Mouse (Mus musculus): ENCODE measurements around the gene Serp2.

Gene Serp2

DNA sequence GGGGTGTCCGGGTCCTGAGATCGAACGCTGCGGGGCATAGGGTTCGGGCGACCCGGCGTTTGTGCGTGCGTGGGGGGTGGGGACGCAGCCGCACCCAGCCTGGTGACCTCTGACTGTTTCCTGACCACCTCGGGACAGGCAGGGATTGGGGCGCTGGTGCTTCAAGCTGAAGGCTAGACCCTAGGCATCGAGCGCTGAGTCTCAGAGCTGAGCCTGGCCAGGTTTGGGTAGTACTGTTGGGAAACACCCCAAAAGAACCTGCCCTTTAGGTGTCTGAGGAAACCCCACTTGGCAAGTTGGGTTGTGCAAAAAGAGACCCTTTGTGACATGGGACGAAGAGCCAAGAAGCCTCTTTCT is at the start of gene Serp2:
Gene Serp2, minus strand, starts transcription at position 38 of the 357 bp plus-strand sequence.
- DNase-seq (ENCODE audit: low read depth, low spot score): no peak

DNA sequence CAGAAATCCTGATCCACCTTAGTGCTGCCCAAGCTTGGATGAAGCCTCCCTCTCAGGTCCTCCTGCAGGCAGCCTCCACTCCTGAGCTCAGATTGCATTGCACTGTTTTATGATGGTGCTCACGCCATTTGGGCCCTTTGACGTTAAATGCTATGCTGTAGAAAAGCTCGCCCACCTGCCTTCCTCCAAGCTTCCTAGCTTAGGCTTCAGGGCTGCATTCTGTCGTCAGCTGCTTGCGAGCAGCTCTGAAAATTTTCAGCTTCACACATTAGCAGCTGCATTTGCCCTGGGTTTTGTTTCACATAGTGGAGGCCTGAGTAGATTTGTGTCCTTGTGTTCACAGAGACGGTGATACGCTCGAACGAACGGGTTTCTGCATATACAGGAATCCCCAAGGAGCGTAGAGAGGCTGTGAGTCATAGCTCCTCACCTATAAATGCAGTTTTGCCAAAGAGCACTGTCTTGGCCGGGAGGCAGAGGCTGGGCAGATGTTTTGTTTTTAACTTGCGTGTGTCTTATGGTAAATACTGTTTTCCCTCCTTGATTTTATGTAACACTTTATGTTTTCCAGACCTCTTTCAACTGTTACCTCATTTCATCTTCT is 49.3 kb upstream of the Serp2 start:
- no peak for DNase-seq (ENCODE audit: low read depth, low spot score)

DNA sequence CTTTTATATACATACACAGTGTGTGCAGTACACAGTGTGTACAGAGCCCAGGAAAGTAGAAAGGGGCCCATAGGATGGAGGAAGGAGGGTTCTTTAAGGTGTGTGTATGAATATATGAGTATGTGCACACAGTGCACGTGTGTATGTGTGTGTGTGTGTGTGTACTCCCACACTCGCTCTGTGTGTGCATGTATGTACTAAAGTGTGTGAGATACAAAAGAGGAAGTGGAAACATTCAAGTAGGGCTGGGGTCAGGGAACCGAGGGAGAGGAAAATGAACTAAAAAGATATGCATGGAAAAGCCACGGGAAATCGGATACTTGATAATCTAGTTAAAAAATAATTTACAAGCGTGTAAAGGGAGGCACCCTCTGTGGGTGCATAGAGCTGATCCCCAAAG is 47.3 kb upstream of the Serp2 start:
- DNase-seq (ENCODE audit: low read depth, low spot score): no peak

DNA sequence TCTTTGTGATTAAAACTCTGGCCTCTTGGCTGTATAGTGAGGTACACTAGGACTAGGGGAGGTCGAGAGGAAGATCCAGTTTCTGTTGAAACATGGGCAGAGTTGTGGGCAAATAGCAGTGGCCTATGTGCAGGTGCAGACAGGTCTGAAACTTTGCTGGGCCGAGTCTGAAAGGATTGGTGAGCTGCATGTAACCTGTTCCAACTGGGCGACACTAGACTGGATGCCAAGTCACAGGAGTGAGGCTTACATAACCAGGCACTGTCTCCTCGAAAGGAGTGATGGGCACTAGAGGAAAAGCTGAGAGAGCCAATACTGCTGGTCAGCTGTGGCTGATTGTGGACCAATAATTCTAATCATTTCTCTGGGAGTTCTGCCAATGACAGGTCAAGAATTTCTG is 45.0 kb upstream of the Serp2 start:
- no peak for DNase-seq (ENCODE audit: low read depth, low spot score)

GRCm38 (mm10) chr14:76600391-76600790 is 43.7 kb upstream of the Serp2 start:
- no peak for DNase-seq (ENCODE audit: low read depth, low spot score)

DNA sequence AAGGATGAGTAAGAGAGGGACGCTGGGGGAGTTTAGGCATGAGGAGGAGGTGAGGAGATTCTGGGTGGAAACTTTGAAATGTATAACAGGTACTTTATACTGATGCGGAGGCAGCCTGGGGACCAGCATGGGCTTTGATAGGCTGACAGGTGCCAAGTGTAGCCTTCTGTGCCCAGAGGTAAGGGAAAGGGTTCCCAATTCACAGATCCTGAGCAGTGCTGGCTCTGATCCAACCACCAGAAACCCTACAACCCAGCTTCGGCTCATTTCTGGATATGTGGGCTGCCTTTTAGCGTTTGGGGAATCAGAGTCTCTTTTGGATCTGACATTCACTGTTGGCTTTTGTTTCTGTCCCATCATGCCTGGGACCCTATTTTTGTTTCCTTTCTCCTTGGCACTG is 43.0 kb upstream of the Serp2 start:
- no peak for DNase-seq (ENCODE audit: low read depth, low spot score)

GRCm38 (mm10) chr14:76598518-76599216 is 42.0 kb upstream of the Serp2 start:
- DNase-seq (ENCODE audit: low read depth, low spot score): peak; percentile 11

DNA sequence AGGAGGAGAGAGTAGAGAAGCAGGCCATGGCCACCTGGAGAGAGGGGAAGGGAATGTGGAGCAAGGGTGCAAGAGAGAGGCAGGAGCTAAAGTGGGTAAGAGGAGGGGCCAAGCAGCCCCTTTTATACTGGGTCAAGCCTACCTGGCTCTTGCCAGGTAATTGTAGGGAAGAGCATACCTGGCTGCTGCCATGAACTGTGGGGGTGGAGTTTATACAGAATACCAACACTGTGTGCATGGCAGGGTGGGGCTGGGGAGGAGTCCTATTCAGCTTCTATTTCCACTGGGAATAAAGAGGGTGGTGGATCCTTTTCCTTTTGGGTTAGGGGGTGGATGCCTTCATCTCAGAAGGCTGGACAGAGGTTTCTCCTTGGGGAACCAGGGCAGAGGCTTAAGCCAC is 41.1 kb upstream of the Serp2 start:
- no peak for DNase-seq (ENCODE audit: low read depth, low spot score)

DNA sequence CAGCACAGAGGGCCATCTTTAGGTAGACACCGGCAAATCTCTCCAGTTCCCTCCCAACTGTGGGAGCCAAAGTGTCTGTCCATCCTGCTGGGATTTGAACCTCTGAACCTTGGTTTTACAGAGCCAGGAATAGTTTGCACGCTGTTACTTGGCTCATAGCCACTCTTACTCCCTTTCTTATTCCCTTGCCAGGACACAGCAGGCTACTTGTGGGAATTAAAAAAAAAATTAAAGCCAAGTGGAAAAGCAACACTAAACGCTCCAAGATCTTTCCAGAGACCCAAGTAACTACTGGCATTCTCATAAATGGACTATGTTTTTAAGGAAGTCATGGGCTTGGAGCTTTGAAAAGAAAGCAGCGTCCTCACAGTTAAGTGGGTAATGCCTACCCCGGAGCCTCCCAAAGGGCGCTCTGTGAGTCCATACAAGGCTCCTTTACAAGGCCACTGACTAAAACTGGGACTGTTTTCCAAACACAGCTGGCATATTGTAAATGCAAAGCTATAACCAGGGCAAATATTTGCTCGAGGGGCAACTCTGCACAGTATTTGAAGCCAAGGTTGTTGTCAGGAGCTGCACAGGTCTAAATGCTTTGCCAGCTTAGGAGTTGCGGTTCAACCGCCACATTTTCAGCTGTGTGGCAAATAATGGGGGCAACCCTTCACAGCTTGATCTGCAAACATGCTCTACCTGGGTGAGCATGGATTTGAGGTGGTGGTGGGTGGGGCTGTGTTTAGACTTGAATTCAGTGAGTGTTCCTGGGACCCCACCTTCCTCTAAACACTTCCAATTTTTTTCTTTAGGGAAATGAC is 38.6 kb upstream of the Serp2 start:
- no peak for DNase-seq (ENCODE audit: low read depth, low spot score)

GRCm38 (mm10) chr14:76594351-76594885 is 37.7 kb upstream of the Serp2 start:
- no peak for DNase-seq (ENCODE audit: low read depth, low spot score)

DNA sequence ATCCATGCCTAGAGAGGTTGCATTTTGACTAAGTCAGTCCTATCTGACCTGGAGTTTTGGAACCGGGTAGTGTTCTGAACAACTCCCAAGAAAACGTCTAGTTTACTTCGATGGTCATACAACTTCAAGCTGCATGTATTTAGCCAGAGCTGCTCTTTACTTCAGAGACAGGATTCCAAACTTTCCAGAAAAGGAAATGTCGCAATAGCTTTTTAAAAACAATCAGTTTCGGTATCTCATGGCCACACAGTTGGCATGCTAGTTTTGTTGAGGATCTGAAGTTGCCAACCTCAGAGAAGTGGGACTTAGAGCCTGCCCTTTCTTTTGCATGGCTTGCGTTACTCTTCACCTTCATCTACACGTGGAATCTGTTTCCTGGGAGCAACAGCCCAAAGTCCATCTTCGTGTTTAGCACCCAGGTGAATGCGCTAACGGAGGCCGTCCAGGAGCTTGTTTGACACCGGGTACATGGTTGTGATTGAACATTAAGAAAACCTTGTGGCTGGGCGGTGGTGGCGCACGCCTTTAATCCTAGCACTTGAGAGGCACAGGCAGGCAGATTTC is 37.0 kb upstream of the Serp2 start:
- no peak for DNase-seq (ENCODE audit: low read depth, low spot score)

GRCm38 (mm10) chr14:76592721-76593120 is 36.0 kb upstream of the Serp2 start:
- DNase-seq (ENCODE audit: low read depth, low spot score): no peak

DNA sequence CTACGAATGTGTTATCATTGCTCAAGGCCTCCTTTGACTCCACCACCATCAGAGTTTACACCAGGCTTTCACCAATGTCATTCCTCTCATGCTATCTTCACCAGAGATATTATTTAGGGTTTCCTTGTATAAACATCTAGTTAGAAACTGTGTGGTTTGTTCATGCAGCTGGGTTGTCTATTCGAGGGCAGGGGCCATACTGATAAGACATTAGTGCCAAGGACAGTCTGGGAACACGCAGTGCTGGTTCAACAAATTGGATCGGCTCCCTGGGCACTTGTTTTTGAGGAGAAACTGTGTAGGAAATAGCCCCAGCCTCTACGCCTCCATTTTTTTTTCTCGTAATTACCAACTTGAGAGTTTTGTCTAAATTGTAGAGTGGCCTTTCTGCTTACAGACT is 35.4 kb upstream of the Serp2 start:
- DNase-seq (ENCODE audit: low read depth, low spot score): no peak

DNA sequence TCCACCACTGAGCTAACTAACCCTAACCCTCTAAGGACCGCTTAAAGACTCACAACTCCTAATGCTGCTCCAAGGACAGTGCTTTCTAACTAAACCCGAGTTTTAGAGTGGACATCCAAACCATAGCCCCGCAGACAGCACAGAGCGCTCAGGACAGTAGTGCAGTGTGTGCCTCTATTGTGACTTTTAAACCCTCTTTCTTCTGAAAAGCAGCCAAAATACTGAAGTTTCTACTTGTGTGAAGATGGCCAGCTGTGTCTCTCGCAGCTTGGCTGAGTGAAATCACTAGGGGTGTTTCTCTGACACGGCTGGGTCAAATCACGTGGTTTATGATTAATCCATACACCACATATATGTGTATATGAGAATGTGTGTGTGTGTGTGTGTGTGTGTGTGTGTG is 33.4 kb upstream of the Serp2 start:
- DNase-seq (ENCODE audit: low read depth, low spot score): no peak

DNA sequence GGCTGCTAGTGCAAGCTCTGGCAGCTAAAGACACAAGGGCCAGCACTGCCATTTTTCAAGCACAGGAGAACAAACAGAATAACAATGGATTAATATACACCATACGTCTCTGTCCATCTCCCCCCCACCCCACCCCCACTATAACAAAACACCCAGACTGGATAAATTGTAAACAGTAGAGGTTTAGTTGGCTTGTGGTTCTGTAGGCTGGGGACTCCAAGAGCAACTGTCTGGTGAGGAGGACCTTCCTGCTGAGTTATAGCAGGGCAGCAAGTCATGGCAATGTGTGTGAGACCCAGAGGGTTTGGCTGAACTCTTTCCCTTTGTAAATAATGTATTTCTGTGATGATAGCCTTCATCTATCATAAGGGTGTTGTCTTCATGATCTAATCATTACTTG is 33.0 kb upstream of the Serp2 start:
- no peak for DNase-seq (ENCODE audit: low read depth, low spot score)

DNA sequence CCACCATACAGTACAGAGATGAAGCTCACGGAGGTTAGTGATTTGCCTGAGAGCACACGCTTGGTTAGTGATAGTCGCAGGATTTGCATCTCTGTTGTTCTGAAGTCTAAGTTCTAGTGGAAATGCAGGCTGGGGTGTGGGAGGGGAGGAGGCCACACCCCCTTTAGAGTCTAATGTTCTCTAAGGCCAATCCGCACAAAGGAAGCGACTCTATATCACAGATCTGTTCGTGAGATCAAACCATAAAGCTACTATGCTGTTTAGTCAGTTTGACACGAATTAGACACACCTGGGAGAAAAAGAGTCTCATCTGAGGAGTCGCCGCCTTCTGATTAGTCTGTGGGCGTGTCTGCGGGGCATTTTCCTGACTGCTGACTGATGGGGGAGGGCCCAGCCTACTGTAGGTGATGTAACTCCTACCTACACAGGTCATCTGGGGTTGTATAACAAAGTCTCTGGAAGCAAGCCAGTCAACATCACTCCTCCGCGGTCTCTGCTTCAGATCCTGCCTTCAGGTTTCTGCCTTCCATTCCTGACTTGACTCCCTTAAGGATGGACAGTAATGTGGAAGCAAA is 29.2 kb upstream of the Serp2 start:
- no peak for DNase-seq (ENCODE audit: low read depth, low spot score)

- DNase-seq (ENCODE audit: low read depth, low spot score): no peak
Measured at GRCm38 (mm10) chr14:76583985-76584384, 27.3 kb upstream of the Serp2 start.

DNA sequence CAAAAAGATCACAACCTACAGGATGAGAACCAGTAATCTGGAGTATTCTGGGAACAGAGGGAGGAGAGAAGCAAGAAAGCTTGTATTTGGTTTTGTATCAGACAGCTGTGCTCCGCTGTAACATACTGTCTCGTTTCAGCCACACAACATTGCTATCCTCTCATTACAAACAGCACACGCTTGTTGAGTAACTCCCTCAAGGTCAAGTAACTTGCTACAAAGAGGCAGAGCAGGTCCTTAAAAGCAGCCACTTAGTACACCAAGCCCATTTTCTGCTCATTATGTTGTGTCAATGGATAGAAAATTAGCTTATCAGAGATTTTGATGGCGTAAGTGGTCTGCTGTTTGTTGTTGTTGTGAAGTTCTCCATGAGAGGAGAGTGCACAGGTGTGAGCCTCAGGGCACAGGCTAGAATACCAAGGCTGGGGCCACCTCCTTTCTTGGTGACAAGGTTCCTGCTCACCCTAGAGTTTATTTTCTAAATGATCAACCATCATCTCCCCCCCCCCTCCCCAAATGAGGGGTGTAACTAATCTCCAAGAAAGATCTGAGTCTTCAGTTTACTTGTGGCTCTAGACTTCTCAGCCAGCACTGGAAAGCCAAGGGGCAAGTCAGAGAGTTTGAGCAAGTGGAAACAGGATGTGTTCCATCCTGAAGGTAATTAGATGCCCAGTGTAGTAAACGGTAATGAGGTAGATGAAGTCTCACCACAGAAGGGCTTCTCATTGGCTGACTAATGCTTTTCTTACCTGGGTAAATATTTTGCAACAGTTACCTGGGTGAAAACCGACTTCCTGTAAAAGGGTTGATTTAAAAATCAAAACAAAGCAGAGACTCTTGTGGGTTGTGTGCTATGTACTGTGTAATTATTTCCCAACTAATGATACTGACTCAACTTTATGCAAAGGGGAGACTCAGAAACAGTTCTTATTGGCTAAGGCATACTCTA is 25.6 kb upstream of the Serp2 start:
- DNase-seq (ENCODE audit: low read depth, low spot score): no peak

DNA sequence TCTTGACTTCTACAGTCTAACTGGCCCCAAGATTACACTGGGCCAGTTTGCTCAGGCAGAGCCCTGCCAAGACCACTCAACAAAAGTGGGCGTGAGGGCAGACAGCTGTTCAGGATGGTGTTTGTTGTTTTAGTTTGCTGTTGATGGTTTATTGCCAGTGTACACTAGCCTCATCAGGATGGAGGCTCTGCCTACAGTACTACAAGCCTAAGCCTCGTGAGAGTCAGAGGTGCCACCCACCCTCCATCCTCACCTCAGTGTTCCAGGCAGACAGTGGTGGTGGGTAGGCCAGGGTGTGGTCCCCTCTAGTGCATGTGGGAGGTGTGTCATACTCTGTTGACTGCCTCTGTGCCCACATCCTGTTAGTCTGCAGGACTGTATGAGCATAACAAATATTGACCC is 23.0 kb upstream of the Serp2 start:
- no peak for DNase-seq (ENCODE audit: low read depth, low spot score)

- no peak for DNase-seq (ENCODE audit: low read depth, low spot score)
Measured at GRCm38 (mm10) chr14:76577840-76578239, 21.2 kb upstream of the Serp2 start.

DNA sequence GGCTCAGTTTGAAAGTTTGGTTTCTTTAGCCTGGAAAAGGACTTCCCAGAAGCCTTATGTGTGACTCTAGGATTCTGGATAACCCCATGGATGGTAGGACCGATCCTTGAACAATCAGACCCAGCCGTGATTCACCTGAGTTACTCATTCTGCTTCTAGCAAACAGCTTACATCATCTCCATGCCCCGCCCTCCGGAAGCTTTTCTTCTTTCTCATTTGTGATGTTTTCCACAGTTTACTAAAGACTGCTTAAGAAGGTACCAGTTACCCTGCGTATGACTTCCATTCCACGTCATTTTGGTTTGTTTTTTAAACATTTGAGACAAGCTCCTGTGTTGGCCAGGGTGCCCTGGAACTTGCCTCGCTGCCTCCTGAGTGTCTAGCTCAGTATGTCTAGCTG is 13.6 kb upstream of the Serp2 start:
- no peak for DNase-seq (ENCODE audit: low read depth, low spot score)

Measured in retina, postnatal 7 days (tissue).